Mouse (Mus musculus) hematopoietic stem cell, adult 5-6 weeks (primary cell): ENCODE measurements around the gene Gpr12. TPM values are rescaled to one million over a fixed set of nuclear protein-coding genes. Genes with fewer than 3 reads are reported as not detected.
"Not testable (repeated sequence)": the region's sequence is repeated elsewhere in the genome, so short reads cannot be mapped to it uniquely, and the experiment has no call there.

Source experiments
- ATAC-seq, 2 experiments: fragments of 125-278 bp in 1 of 2; replicated peaks in 1 of 2; 2 replicates each; pipeline ENCODE4 v1.8.0; 2016 to 2017; ENCODE audit warnings: inconsistent platforms in 2 of 2, mild to moderate bottlenecking in 2 of 2, moderate number of reproducible peaks in 2 of 2, low read depth in 1 of 2, moderate TSS enrichment in 1 of 2; ENCODE audit not compliant: low FRiP score in 2 of 2, poor library complexity in 2 of 2, severe bottlenecking in 2 of 2, insufficient read depth in 1 of 2, low TSS enrichment in 1 of 2
- total RNA-seq: library from RNA; stranded (forward); fragments of 172-1452, 232-1000 nt; gene quantifications from 2 replicates; pipeline ENCODE4 v1.2.3, GENCODE M21; 2017

Gene Gpr12
- not detected in 2 replicates for total RNA-seq

DNA sequence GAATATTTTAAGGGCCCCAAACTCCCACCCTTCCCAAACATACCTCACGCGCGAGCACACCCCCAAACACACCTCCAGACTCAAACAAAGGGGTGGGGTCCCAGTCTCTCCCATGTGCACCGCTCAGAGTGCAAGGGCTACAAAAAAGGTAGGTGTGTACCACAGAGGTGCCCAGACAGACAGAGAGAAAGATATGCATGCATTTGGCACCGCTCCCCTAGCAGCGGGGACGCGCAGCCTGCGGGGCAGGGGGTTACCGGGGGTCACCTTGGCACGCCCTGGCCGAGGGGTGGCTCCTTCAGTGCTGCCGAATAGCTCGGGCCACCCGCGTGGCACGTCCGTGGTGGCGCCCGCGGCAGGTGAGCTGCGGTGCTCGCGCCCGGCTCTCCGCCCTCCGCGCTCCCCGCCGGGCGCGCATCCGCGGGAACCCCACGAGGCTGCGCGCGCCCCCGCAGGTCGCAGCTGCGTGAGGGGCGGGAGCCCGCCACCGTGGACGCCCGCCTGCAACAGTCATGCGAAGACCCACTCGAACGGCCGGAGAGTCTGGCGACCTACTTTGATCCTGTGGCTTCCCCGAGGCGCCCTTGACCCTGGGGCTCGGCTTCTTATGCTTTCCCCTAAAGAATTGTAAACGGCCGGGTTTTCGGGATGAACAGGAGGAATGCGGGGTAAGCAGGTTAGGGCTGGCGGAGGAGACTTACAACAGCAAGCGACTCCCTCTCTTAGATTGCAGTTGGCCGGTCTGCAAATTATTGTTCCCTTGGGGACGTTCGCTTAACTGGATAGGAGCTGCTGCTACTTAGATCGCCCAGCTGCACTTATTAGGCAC is at the start of gene Gpr12:
Gene Gpr12, minus strand, starts transcription at position 762 of the 829 bp plus-strand sequence.
- ATAC-seq, result no peak

DNA sequence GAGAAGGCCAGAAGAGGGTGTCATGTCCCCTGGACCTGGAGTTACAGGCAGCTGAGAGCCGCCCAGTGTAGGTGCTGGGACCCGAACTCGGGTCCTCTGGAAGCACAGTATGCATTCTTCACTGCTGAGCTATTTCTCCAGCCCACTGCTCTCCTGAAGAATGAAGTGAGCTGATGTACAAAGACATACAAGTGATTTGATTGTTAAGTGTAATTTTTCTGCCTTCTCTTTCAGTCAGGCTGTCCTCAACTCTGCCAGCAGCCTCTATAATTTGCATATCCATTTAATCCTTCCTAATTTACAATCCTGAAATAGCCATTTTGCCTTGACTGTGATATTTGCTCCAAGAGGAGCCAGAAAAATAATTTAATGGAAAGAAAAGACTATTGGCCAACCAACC is 46.6 kb upstream of the Gpr12 start:
- no peak for ATAC-seq

DNA sequence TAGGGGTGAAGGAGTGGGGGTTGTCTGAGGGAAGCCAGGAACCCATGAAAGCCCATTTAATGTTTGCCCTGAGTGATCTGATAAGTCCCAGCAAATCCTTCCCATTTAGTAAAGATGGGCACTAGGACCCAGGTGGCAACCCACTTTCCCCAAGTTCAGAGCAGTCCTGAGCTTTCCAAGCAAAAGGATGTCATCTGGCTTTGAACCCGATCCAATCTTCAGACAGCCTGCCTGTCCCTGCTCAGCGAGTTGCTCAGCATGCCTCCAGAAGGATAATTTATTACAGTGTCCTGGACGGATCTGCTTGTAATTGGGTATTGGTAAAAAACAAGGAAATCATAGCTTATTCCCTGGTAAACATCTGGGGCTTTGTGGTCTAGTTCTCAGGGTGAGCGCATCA is 45.9 kb upstream of the Gpr12 start:
- no peak for ATAC-seq

GRCm38 (mm10) chr5:146629636-146630035 is 44.6 kb upstream of the Gpr12 start:
- ATAC-seq, result peak in 1 of 2 experiments; percentile 21; a peak in 1 of 4 replicates

GRCm38 (mm10) chr5:146628804-146629203 is 43.8 kb upstream of the Gpr12 start:
- ATAC-seq, result no peak

DNA sequence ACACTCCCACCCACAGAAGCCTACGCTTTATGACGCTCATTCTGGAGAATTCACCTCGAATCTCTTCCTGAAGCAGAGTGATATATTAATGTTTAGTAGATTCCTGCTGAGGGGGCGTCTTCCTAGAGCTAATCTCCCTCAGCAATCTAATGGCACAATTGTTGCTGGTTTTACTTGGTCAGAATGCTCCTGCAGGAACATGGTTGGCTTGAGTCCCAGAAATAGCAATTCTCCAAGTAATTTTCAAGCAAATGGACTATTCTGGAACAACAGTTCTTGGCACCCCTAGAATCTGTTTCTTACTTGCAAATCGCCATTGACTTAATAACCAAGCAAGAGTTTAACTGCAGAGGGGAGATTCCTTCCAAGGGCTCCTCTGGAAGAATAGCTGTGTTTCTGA is 42.9 kb upstream of the Gpr12 start:
- ATAC-seq, result no peak

- no peak for ATAC-seq
These were observed 40.7 kb upstream of the Gpr12 start for GRCm38 (mm10) chr5:146625635-146626311.

DNA sequence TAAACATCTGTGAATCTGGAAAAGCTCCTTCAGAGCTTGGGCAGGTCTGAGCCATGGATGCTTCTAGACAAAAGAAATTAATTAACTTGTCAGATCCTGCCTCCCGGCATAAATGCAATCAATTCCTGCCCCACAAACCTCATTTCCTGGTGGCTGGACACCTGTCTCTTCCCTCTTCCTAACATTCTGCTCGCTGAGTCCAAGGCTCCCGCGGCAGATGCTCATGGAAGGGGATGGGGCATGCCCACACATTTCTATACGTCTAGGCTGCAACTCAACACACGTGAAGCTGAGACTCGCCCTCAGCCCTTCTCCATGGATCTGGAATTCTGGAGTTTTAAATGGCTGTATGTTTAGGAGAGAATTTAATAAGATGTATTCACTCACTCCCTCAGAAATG is 26.8 kb upstream of the Gpr12 start:
- ATAC-seq, result no peak

- no peak for ATAC-seq
These were observed 26.0 kb upstream of the Gpr12 start for GRCm38 (mm10) chr5:146611009-146611408.

DNA sequence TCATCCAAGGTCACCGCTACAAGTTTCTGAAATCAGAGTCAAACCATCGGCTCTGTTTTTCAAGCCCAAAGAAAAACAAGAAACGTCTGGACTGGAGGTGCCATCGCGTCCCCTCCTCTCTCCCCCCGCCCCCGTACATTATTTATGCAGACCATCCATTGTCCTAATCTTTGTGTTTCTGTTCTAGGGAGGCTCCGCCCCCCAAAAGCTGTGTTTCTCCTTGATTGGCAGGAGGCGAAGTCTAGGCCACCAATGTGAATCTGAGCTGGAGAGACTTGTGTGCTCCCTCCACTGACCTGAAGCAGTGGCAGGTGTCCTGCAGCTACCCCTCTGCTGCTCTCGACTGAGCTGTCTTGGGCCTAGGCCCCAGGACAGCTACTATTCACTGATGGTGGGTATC is 24.6 kb upstream of the Gpr12 start:
- no peak for ATAC-seq

DNA sequence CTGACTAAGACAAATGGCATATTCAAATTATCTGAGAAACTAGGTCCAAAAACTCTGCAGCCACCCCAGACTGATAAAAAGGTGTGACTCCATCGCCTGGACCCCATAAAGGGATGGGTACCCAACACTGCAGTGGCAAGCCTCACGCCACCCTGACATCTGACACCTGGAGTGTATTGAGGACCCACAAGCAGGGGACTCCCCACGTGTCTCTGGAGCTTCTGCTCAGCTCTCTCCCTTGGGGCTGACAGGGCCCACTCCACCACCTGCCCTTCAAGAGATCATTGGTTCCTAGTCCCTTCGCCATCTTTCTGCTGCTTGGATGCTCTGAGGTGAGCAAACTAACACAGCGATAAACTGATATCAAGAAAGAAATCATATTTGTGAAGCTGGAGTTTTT is 22.8 kb upstream of the Gpr12 start:
- no peak for ATAC-seq

GRCm38 (mm10) chr5:146606895-146607294 is 21.9 kb upstream of the Gpr12 start:
- no peak for ATAC-seq

- ATAC-seq, result no peak
These were observed 21.2 kb upstream of the Gpr12 start for GRCm38 (mm10) chr5:146606221-146606620.

GRCm38 (mm10) chr5:146599970-146600369 is 14.9 kb upstream of the Gpr12 start:
- ATAC-seq, result no peak

- not testable (repeated sequence) for ATAC-seq
These were observed 14.2 kb upstream of the Gpr12 start for GRCm38 (mm10) chr5:146599216-146599615.

DNA sequence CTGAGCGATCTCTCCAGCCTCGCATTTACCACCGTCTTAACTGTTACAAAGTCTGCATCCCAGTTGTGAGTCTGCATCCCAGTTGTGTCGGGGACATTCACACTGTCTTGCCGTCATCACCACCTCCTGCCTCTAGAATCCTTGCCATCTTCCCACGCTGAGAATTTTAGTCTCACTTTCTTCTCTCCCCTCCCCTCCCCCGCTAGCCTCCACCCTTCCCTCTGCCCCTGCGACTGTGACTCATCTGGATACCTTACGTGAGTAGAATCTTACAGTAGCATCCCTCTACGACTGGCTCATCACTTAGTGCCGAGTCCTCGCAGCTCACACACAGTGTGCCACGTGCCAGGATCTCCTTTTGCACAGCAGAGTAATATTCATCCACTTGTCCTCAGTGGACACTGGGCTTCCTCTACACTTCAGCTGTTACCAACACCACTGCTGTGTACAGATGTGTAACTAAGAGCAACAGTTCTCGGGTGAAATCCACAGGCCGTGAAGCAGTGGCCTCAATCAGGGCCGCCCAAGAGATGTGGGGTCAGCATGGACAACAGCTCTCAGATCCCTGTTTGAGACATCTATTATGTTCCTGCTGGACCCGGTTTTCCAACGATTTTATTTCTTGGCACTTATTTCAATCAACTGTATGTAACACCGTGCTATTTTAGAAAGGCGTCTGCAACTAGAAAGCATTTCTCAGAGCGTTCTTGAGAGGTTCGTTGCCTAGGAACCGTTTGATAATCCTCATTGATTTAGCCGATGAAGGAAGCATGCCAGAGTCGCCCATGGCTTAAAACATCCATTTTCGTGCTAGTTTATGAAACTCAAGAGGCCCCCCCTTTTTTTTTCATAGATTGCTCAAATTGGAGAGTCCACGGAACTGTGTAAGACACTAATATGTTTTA is 13.4 kb upstream of the Gpr12 start:
- no peak for ATAC-seq

- no peak for ATAC-seq
These were observed 12.4 kb upstream of the Gpr12 start for GRCm38 (mm10) chr5:146597503-146597874.
